Mouse (Mus musculus): ENCODE measurements around the gene Cyp2r1. TPM values are rescaled to one million over a fixed set of nuclear protein-coding genes. Genes with fewer than 3 reads are reported as not detected.
"Not testable (repeated sequence)": the region's sequence is repeated elsewhere in the genome, so short reads cannot be mapped to it uniquely, and the experiment has no call there.

The Cyp2r1 gene
- polyA plus RNA-seq (2016; fragmentation: Nextera tagmentation; extraction: Ambion mirVana) = 0.68 and 1.4 TPM in 2 replicates

DNA sequence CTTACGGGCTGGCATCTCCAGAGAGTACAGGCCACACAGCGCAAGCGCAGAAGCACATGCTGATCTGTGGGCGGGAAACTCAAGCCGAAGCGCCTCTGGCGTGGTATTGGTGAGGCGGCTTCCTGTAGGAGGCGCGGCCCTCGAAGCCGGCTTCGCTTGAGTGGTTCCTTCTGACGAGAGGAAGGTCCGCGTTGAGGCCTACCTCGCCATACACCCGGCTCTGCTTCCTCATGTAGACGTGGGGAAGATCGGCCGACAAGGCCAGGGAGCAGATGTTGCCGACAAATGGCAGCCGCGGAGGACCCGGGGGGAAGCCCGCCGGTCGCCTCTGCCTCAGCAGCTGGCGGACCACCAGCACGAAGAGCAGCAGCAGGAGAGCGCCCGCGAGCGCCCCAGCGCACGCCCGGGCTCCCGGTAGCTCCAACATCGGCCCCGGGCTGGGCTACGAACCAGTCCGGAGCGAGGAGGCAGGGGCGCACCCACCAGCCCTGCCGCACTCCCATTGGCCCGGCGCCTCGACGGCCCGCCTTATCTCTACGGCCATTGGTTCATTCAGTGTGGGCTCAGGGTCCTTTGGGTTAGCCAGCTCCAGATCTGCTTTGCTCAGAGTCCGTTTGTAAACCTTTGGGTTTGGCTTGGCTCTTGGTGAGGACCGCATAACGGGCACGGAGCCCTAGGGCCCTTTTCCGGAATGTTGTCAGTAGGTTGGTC is at the start of gene Cyp2r1:
TSS of gene Cyp2r1 (minus strand) at position 442 of the 711 bp plus-strand sequence.
- peak; percentile 98 for ATAC-seq
- H3K27ac ChIP-seq = peak within 1 kb of the TSS; percentile 73
- peaks cover 10% of the 10 kb centered on the region for H3K4me1 ChIP-seq
- no peaks in the 10 kb centered on the region for H3K27me3 ChIP-seq (replicated peaks)
- H3K9me3 ChIP-seq (replicated peaks) = no peaks in the 10 kb centered on the region
- H3K36me3 ChIP-seq = no peaks in the 10 kb centered on the region
- peak within 1 kb of the TSS; percentile 41 for H3K9ac ChIP-seq
- H3K4me3 ChIP-seq = peak within 1 kb of the TSS; percentile 51
- 5% methylated on average over 52 of the region's 56 CpGs for WGBS (ENCODE audit: insufficient replicate concordance)
- H3K4me2 ChIP-seq = peak within 1 kb of the TSS; percentile 74

DNA sequence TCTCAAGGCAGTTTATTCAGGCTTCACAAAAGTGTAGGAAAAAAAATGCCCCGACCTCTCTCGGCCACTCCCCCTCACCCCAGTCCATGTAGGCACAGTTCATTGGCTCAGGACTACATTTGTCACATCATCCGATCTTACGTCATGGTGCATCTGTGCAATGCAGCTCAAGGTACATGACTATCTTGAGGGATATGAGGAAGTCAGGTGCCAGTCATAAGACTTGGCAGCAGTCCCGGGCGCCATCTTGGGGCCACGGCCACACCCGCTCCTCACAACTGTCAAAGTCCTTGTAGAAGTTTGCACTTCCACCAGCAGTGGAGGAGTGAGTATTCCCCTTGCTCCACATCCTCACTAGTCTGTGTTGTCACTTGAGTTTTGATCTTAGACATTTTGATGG is 31.6 kb upstream of the Cyp2r1 start:
- 75% methylated on average over 8 of the region's 8 CpGs for WGBS (ENCODE audit: insufficient replicate concordance)
- H3K4me2 ChIP-seq; H3K4me1 ChIP-seq; H3K27ac ChIP-seq; H3K9me3 ChIP-seq (replicated peaks); H3K9ac ChIP-seq; H3K27me3 ChIP-seq (replicated peaks); H3K36me3 ChIP-seq; ATAC-seq; H3K4me3 ChIP-seq: not testable (repeated sequence)

DNA sequence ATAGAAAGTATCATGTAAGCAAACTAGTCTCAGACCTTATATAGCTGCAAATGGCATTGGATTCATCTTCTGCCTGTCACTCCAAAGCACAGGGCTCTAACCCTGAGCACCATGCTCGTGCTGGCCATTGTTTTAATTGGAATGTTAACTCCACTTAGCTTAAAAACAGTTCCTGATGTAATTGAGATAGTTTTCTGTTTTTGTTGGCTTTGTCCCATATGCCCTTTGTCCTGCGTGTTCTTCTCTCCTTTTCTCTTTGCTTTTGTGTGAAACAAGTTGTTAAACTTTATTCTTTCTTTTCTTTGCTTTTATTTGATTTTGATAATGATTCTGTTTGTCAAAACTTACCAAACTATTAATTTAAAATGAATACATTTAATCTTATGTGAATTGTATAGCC is 19.7 kb upstream of the Cyp2r1 start:
- no peaks in the 10 kb centered on the region for H3K9me3 ChIP-seq (replicated peaks)
- 44% methylated on average over 2 of the region's 2 CpGs for WGBS (ENCODE audit: insufficient replicate concordance)
- no peak overlapping the region for H3K4me3 ChIP-seq
- H3K4me1 ChIP-seq = no peaks in the 10 kb centered on the region
- H3K4me2 ChIP-seq = no peak overlapping the region
- no peak for ATAC-seq
- H3K9ac ChIP-seq = no peak overlapping the region
- no peak overlapping the region for H3K27ac ChIP-seq
- H3K27me3 ChIP-seq (replicated peaks) = no peaks in the 10 kb centered on the region
- no peaks in the 10 kb centered on the region for H3K36me3 ChIP-seq

DNA sequence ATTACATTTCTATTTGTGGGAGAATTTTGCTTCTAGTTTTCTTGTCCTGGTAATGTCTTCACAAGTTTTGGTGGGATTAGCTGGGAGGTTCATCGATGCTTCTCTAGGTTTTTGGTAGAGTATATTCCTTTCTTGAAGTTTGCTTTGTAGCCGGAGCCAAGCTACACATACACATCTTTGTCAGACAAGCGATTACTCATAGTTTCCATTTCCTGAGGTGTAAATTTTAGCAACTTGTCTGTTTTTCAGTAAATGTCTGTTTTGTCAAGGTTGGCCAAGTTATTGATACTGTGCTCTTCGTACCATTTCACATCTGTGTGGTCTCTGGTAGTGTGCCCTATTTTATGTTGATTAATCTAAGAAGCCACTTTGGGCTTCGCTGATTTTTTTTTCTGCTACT is 18.4 kb upstream of the Cyp2r1 start:
- no peak overlapping the region for H3K27ac ChIP-seq
- no peak overlapping the region for H3K4me3 ChIP-seq
- H3K9ac ChIP-seq = no peak overlapping the region
- WGBS (ENCODE audit: insufficient replicate concordance) = 66% methylated on average over 5 of the region's 5 CpGs
- no peaks in the 10 kb centered on the region for H3K36me3 ChIP-seq
- no peaks in the 10 kb centered on the region for H3K27me3 ChIP-seq (replicated peaks)
- H3K4me2 ChIP-seq = no peak overlapping the region
- no peaks in the 10 kb centered on the region for H3K9me3 ChIP-seq (replicated peaks)
- H3K4me1 ChIP-seq = no peaks in the 10 kb centered on the region
- ATAC-seq = no peak

DNA sequence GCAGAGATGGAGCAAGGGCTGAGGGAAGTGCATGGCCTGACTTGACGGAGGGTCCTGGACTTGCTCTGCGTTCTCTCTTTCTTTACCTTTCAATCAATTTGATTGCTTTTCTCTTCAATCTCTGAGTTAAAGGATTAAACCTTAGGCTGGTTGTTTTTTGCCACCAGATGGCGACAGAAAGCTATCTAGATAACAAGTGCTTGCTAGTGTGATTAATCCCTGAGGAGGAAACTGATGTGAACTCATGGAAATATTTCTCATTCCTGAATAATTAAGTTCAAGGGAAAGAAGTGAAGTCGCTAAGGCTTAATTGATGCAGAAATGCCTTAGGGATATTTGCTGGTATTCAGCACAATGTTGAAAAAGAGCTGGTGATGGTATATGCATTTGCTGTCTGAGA is 17.7 kb upstream of the Cyp2r1 start:
- Histone ChIP-seq H3K9ac (no peak overlapping the region), H3K36me3 (no peaks in the 10 kb centered on the region), H3K27me3 (replicated peaks) (no peaks in the 10 kb centered on the region), H3K4me1 (no peaks in the 10 kb centered on the region), H3K9me3 (replicated peaks) (no peaks in the 10 kb centered on the region), H3K4me3 (no peak overlapping the region), H3K27ac (no peak overlapping the region), H3K4me2 (no peak overlapping the region)
- ATAC-seq = no peak
- WGBS (ENCODE audit: insufficient replicate concordance) = 10% methylated on average over 4 of the region's 4 CpGs

DNA sequence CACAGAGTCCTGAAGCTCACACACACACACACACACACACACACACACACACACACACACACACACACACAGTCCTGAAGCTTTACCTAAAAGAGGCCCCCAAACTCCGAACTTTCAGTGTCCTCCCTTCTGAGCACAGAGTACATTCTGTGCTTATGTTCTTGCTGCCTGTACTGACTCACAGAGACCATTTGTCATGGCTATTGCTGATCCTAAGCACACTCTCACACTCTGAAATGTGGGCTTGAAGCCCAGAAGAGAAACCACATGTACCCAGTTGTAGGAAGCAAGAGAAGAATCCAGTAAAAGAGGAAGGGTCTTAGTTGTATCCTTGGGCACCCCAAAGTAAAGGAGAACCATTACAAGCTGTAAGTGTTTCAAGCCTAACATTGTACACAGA is 14.9 kb upstream of the Cyp2r1 start:
- WGBS (ENCODE audit: insufficient replicate concordance) = 56% methylated on average over 1 of the region's 1 CpGs
- Histone ChIP-seq H3K4me2 (no peak overlapping the region), H3K9me3 (replicated peaks) (no peaks in the 10 kb centered on the region; the same call in 1 of the 2 replicates), H3K36me3 (no peaks in the 10 kb centered on the region), H3K4me3 (no peak overlapping the region), H3K27me3 (replicated peaks) (no peaks in the 10 kb centered on the region), H3K4me1 (no peaks in the 10 kb centered on the region), H3K9ac (no peak overlapping the region), H3K27ac (no peak overlapping the region)
- ATAC-seq = no peak

DNA sequence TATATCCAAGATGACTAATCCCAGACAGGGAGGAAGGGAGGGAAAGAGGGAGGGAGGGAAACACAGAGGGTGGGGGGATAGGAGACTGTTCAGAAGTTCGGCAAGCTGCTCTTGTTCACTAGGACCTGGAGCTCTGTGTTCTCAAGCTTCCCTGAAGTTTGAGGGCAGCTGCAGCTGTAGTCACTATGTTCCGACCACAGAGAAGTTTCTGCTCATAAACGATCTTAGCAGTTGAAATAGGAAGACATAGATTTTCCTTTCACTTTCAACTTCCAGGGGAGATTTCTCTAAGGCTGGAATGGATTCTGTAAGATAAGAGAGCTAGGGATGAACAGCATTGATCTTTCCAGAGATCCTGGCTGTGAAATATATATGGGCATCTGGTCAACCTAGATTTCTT is 14.2 kb upstream of the Cyp2r1 start:
- H3K27ac ChIP-seq = no peak overlapping the region
- no peaks in the 10 kb centered on the region for H3K27me3 ChIP-seq (replicated peaks)
- no peaks in the 10 kb centered on the region; the same call in 1 of the 2 replicates for H3K9me3 ChIP-seq (replicated peaks)
- no peaks in the 10 kb centered on the region for H3K36me3 ChIP-seq
- no peak overlapping the region for H3K9ac ChIP-seq
- no peak for ATAC-seq
- 56% methylated on average over 3 of the region's 3 CpGs for WGBS (ENCODE audit: insufficient replicate concordance)
- no peak overlapping the region for H3K4me3 ChIP-seq
- H3K4me2 ChIP-seq = no peak overlapping the region
- no peaks in the 10 kb centered on the region for H3K4me1 ChIP-seq

DNA sequence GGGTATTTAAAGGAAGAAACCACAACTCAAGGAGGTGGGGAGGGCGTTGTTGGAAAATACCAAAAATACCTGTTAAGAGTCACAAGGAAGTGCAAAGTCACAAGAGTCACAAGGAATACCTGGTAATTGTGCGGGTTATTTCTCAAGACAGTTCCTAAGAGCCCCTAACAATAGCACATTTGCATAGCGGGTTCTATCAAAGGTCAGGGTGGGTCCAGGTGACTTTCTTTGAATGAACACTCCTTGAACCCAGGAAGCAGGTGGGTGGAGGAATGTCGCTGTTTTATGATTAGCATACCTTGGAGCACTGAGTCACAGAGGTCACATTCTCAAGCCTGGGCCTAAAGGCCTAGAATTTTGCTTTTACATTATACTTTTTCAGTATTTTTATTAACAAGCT is 11.1 kb upstream of the Cyp2r1 start:
- H3K4me1 ChIP-seq; H3K4me2 ChIP-seq; H3K9ac ChIP-seq; H3K36me3 ChIP-seq; ATAC-seq; H3K27me3 ChIP-seq (replicated peaks); H3K27ac ChIP-seq; H3K4me3 ChIP-seq; H3K9me3 ChIP-seq (replicated peaks): not testable (repeated sequence)
- WGBS (ENCODE audit: insufficient replicate concordance) = 75% methylated on average over 4 of the region's 4 CpGs

DNA sequence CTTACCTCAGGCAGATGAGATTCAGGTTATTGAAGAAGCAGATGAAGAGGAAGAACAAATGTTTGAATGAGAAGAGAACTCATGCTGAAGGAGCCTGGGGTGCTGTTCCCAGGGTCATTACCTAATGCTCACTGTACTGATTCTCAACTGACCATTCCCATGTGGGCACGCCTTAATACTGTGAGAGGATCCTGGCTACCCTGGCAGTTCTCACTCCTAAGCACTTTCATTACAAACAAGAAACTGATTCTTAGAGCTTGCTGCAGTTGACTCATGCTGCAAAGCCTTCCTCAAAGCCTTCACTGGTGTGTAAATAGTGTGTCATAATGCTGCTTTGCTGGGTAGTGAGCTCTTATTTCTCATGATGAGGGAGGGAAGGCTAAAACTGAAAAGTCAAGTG is 26.6 kb downstream of the Cyp2r1 start:
- Histone ChIP-seq H3K36me3 (peaks cover 11% of the 10 kb centered on the region), H3K9me3 (replicated peaks) (no peaks in the 10 kb centered on the region), H3K27me3 (replicated peaks) (no peaks in the 10 kb centered on the region), H3K9ac (no peak overlapping the region), H3K4me1 (no peaks in the 10 kb centered on the region), H3K27ac (no peak overlapping the region), H3K4me3 (no peak overlapping the region), H3K4me2 (no peak overlapping the region)
- no peak for ATAC-seq
- WGBS (ENCODE audit: insufficient replicate concordance) = 76% methylated on average over 1 of the region's 1 CpGs

DNA sequence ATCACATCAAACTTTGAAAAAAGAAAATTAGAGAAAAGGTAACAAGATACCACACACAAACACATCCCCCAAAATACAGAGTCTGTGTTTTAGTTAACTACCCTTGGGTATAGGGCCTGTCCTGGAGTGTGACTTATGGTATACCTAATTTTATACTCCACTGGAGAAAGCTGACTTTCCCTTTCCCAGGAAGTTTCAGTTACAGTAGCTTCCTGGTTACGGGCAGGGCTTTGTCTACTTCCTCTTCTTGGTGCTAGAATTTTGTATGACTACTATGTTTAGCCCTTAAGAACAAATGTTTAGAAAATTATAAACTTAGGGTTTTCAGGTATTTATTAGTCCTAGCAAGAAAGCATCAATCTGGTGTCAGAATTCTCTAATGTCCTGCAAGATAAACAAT is 36.5 kb downstream of the Cyp2r1 start:
- no peaks in the 10 kb centered on the region for H3K27me3 ChIP-seq (replicated peaks)
- 56% methylated on average over 1 of the region's 1 CpGs for WGBS (ENCODE audit: insufficient replicate concordance)
- peaks cover 5% of the 10 kb centered on the region; the same call in 1 of the 2 replicates for H3K36me3 ChIP-seq
- H3K27ac ChIP-seq = no peak overlapping the region
- H3K9me3 ChIP-seq (replicated peaks) = no peaks in the 10 kb centered on the region
- H3K4me1 ChIP-seq = no peaks in the 10 kb centered on the region
- H3K4me2 ChIP-seq = no peak overlapping the region
- ATAC-seq = no peak
- no peak overlapping the region for H3K9ac ChIP-seq
- no peak overlapping the region for H3K4me3 ChIP-seq

DNA sequence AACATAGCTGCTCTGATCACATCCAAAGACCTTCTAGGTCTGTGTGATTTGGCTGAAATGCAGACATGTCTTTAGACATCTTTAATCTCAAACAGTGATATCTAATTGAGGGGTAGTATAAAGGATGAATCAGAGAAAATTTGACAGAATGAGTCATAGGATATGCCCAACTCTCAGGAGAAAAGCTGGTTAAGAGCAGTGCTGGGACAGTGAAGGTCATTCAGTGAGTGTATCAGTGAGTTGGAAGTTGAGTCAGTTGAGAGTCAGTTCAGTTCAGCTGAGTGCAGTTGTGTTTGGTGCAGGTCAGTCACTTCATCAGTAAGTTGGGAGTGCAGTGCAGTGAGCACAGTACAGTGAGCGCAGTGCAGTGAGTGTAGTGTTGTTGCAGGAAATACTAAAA is 42.6 kb downstream of the Cyp2r1 start:
- no peak for ATAC-seq
- no peak overlapping the region for H3K4me2 ChIP-seq
- H3K4me3 ChIP-seq = no peak overlapping the region
- H3K36me3 ChIP-seq = peaks cover 8% of the 10 kb centered on the region; the same call in 1 of the 2 replicates
- H3K27ac ChIP-seq = no peak overlapping the region
- H3K4me1 ChIP-seq = no peaks in the 10 kb centered on the region
- H3K9me3 ChIP-seq (replicated peaks) = no peaks in the 10 kb centered on the region
- WGBS (ENCODE audit: insufficient replicate concordance) = 87% methylated on average over 1 of the region's 1 CpGs
- no peaks in the 10 kb centered on the region for H3K27me3 ChIP-seq (replicated peaks)
- H3K9ac ChIP-seq = no peak overlapping the region

DNA sequence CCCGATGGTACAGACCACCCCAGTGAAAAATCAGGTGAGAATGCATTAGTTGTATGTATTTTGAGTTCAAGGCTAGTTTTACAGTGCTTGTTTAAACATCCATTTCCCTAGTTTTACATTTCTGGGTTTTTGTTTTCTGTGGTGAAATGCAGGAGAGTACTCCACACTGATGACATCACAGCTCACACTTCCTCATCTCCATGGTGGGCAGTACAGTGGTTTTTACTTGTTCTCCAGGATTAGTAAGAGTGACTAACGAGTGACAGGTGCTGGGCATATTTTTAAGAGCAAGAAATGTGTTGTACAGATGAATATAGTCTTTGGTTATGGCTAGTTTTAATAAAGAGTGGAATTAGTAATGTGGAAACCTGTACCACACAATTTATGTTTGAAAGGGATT is 53.9 kb downstream of the Cyp2r1 start:
- Histone ChIP-seq H3K4me2 (no peak overlapping the region), H3K27me3 (replicated peaks) (no peaks in the 10 kb centered on the region), H3K9me3 (replicated peaks) (no peaks in the 10 kb centered on the region), H3K36me3 (peaks cover 3% of the 10 kb centered on the region; the same call in 1 of the 2 replicates), H3K4me1 (no peaks in the 10 kb centered on the region), H3K27ac (no peak overlapping the region), H3K4me3 (no peak overlapping the region), H3K9ac (no peak overlapping the region)
- no peak for ATAC-seq
- WGBS (ENCODE audit: insufficient replicate concordance) = 56% methylated on average over 2 of the region's 2 CpGs
